Mouse (Mus musculus) myocyte (in vitro differentiated cells): Measurements from ENCODE around the gene Acox2.

Source experiments
- E2F4 ChIP-seq: IDR thresholded peaks from one replicate; pipeline ENCODE4 v1.6.1; 2011; ENCODE audit warnings: mild to moderate bottlenecking, control low read depth, moderate library complexity; ENCODE audit not compliant: insufficient read depth
- POLR2A ChIP-seq: IDR thresholded peaks from one replicate; pipeline ENCODE4 v1.6.1; 2011; ENCODE audit warnings: low read depth, mild to moderate bottlenecking, control low read depth, moderate library complexity; ENCODE audit not compliant: insufficient read length
- POLR2AphosphoS2 ChIP-seq: IDR thresholded peaks from one replicate; pipeline ENCODE4 v1.6.1; 2011; ENCODE audit warnings: low read depth, control low read depth; ENCODE audit not compliant: insufficient read length
- TCF12 ChIP-seq: IDR thresholded peaks from one replicate; pipeline ENCODE4 v1.6.1; 2011; ENCODE audit warnings: mild to moderate bottlenecking, control low read depth; ENCODE audit not compliant: poor library complexity, insufficient read depth, severe bottlenecking

- TF ChIP-seq POLR2A (no peak), POLR2AphosphoS2 (no peak), TCF12 (no peak), E2F4 (no peak)
Measured at GRCm38 (mm10) chr14:8224805-8225204, 34.3 kb downstream of the Acox2 start.
